Mouse (Mus musculus): ENCODE data around the gene Zmynd8.

DNA sequence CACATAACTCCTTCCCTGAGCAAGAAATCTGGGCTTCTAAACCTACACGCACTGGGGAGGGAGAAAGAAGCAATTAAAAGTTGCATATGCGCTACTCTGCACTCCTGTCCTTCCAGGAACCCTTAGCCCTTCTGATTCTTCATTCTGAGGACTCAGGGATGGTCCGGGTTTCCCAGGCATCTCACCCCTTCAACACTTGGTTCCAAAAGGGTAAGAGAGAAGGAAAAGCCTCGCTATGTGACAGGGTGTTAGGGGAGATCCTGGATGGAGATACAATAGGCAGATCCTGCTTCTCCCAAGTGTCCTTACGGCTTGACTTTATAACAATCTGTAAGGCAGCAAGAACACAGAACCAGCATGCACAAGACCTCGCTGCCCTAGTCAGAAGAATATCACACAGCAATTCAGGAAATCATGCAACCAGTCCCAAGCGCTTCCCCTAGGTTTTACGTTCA, 19.9 kb downstream of the Zmynd8 start:
- TF ChIP-seq ZC3H11A (IDR thresholded peaks at IDR 0.05; ENCODE audit: borderline replicate concordance, low read depth, low read length): no peak
- TF ChIP-seq ZNF384 (IDR thresholded peaks at IDR 0.05; ENCODE audit: low read depth, low read length): no peak
- TF ChIP-seq CHD2 (IDR thresholded peaks at IDR 0.05; ENCODE audit: low read depth, low read length): no peak

Data from ES-E14 (cell line).